Mouse (Mus musculus) midbrain, embryonic 10.5 days (tissue): ENCODE measurements around the gene Grm4. TPM values are rescaled to one million over a fixed set of nuclear protein-coding genes. Genes with fewer than 3 reads are reported as not detected.

Source experiments
- DNase-seq: peaks from one replicate; pipeline ENCODE4 v3.0.0-alpha.2; 2017; ENCODE audit warnings: low spot score
- H3K27ac ChIP-seq: fragments of 300-500 bp; sonication (generic); replicated peaks from 2 replicates; pipeline ENCODE4 v1.5.1; 2016; ENCODE audit warnings: mild to moderate bottlenecking
- H3K27me3 ChIP-seq: fragments of 300-500 bp; sonication (generic); 2 replicates; pipeline ENCODE4 v1.6.1; 2016; ENCODE audit warnings: low read depth, mild to moderate bottlenecking; ENCODE audit not compliant: poor library complexity, severe bottlenecking
- H3K36me3 ChIP-seq: fragments of 300-500 bp; sonication (generic); 2 replicates; pipeline ENCODE4 v1.6.1; 2016; ENCODE audit warnings: mild to moderate bottlenecking, moderate library complexity
- H3K4me1 ChIP-seq: fragments of 300-500 bp; sonication (generic); 2 replicates; pipeline ENCODE4 v1.6.1; 2016
- H3K4me3 ChIP-seq: fragments of 300-500 bp; sonication (generic); 2 replicates; pipeline ENCODE4 v1.5.1; 2016; ENCODE audit warnings: mild to moderate bottlenecking, moderate library complexity
- H3K9me3 ChIP-seq: fragments of 300-500 bp; sonication (generic); replicated peaks from 2 replicates; pipeline ENCODE4 v1.6.1; 2016; ENCODE audit warnings: mild to moderate bottlenecking
- WGBS: fragments of 180-500 bp; shearing (Covaris S2); methylation state at CpG from one replicate; pipeline ENCODE4 v1.1.7; 2016; 5-methylcytosine and 5-hydroxymethylcytosine counted together
- polyA plus RNA-seq: library from polyadenylated mRNA; unstranded; fragments of >200 nt; fragmentation: Nextera tagmentation; extraction: Ambion mirVana; gene quantifications from 2 replicates; pipeline ENCODE4 v1.2.1, GENCODE M21; 2016

Gene Grm4
- polyA plus RNA-seq, 1 experiment from 2014 or later, result 2.8 TPM

DNA sequence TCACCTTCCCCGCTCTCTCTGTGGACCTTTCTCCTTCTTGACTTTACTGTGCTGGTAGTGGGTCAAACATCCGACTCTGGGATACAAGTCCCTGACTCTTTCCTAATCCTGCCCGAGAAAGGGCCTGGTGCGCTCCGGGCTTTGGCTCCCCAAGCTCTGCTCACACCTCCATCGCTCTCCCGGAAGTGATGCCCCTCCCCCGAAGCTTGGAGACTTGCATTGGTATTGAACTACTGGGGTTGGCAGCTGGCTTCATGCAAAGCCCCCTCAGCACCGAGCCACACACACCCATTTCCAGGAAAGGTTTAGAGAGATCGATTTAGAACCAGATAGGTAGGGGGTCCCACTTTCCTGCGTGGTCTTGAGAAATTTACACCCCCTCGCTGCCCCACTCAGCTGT is 24.8 kb upstream of the Grm4 start:
- Histone ChIP-seq H3K36me3 (no peaks in the 10 kb centered on the region), H3K4me1 (peaks cover 39% of the 10 kb centered on the region), H3K27ac (no peak overlapping the region), H3K27me3 (peaks cover 13% of the 10 kb centered on the region), H3K9me3 (no peaks in the 10 kb centered on the region), H3K4me3 (no peak overlapping the region)
- DNase-seq, result no peak
- WGBS, result 45% methylated on average over 12 of the region's 12 CpGs

DNA sequence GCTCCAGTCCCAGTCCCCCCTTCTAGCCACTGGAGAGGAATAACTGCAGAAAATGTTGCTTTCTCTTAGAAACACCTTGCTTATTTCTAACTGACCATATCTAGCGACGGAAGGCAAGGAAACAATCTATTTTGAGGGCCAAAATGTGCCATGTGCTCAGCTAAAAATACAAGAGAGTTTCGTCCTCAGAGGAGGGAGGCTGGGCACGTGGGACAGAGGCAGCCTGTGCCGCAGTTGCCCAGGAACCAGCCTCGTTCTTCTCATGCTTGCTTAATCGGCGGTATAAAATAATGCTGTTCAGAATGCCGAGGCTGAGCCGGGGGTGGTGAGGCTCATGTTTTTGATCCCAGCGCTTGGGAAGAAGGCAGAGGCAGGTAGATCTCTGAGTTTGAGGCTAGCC is 23.3 kb upstream of the Grm4 start:
- Histone ChIP-seq H3K36me3 (no peaks in the 10 kb centered on the region), H3K4me3 (no peak overlapping the region), H3K4me1 (peaks cover 34% of the 10 kb centered on the region), H3K27ac (no peak overlapping the region), H3K27me3 (peaks cover 13% of the 10 kb centered on the region), H3K9me3 (no peaks in the 10 kb centered on the region)
- 91% methylated on average over 11 of the region's 11 CpGs for WGBS
- DNase-seq, result no peak

DNA sequence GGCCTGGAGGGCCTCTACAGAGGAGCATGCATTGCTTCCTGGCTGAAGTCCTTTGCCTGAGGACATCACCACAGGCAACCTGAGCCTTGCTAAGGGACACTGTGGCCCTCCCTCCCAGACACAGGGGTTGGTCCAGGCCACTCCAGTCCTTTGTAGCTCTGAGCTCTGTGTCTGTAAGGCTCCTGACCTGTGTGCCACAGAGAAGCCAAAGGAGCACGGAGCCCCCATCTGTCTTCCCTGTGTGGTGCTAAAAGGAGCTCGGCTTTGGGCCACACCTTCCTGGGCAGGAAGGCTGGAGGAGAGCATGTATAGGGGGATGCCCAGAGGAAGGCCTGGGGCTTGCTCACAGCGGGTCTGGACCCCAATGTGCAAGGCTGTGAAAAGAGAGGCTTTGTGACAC is 20.8 kb upstream of the Grm4 start:
- Histone ChIP-seq H3K4me1 (peaks cover 20% of the 10 kb centered on the region), H3K27ac (no peak overlapping the region), H3K4me3 (no peak overlapping the region), H3K27me3 (peaks cover 7% of the 10 kb centered on the region), H3K36me3 (no peaks in the 10 kb centered on the region), H3K9me3 (no peaks in the 10 kb centered on the region)
- no peak for DNase-seq
- 88% methylated on average over 3 of the region's 3 CpGs for WGBS

DNA sequence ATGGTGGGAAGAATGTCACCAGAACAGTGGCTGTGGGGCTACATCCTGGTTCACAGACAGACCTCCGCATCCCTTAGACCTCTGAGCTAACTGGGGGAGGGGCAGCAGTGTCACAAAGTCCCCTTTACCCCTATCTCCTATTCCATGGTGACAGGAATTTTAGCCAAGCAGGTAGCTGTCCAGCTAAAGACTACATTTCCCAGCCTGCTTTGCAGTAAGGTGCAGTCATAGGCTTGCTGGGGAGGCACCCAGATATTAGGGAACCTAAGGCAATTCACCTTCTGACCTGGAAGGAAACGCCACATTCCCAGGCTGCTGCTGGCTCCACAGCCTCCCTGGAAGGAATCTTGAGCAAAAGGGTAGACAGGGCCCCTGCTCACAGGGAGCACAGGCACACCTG is 20.1 kb upstream of the Grm4 start:
- Histone ChIP-seq H3K4me1 (peaks cover 13% of the 10 kb centered on the region), H3K9me3 (no peaks in the 10 kb centered on the region), H3K27ac (no peak overlapping the region), H3K27me3 (peaks cover under 1% of the 10 kb centered on the region; the same call in 1 of the 2 replicates), H3K36me3 (no peaks in the 10 kb centered on the region), H3K4me3 (no peak overlapping the region)
- 78% methylated on average over 2 of the region's 2 CpGs for WGBS
- no peak for DNase-seq

DNA sequence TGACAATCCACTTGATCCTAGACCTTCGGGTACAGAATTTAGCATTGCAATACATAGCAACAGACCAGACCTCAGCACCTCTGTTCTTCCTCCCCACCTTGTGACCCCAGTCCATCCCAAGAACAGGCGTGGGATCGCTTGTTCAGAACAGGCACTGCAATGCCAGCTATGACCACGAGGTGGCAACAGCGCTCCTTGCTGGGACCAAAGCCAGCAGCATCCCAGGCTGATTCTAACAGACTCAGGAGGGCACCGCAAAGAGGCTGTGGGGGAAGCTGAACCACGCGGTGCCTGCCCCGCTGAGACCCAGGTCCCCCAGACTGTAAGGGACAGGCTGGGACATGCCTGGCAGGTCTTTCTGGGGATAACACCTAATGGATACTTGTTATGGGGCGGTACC is 13.5 kb upstream of the Grm4 start:
- no peaks in the 10 kb centered on the region for H3K9me3 ChIP-seq
- no peaks in the 10 kb centered on the region for H3K27me3 ChIP-seq
- H3K27ac ChIP-seq, result 0 out of 2 replicates have a peak overlapping the region, but pooled peaks have one; percentile 49
- peaks cover 4% of the 10 kb centered on the region; the same call in 1 of the 2 replicates for H3K4me1 ChIP-seq
- H3K4me3 ChIP-seq, result peak overlapping the region; percentile 26; the same call in 1 of the 2 replicates
- DNase-seq, result peak; percentile 92
- 6% methylated on average over 10 of the region's 10 CpGs for WGBS
- no peaks in the 10 kb centered on the region for H3K36me3 ChIP-seq

DNA sequence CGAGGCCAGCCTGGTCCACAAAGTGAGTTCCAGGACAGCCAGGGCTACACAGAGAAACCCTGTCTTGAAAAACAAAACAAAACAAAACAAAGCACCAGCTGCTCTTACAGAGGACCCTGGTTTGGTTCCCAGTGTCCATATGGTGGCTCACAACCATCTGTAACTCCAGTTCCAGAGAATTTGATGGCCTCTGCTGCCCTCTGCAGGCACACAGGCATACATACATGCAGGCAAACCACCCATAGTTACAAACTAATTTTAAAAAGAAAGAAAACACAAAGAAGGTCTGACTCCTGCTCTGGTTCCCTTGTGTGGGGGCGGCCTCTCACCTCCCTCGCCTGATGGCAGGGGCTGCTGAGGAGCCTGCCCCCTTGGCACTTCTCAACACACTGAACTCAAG is 12.2 kb upstream of the Grm4 start:
- peaks cover 11% of the 10 kb centered on the region for H3K4me1 ChIP-seq
- 85% methylated on average over 3 of the region's 3 CpGs for WGBS
- no peak overlapping the region for H3K27ac ChIP-seq
- no peaks in the 10 kb centered on the region for H3K27me3 ChIP-seq
- no peaks in the 10 kb centered on the region for H3K36me3 ChIP-seq
- no peaks in the 10 kb centered on the region for H3K9me3 ChIP-seq
- H3K4me3 ChIP-seq, result no peak overlapping the region
- no peak for DNase-seq

DNA sequence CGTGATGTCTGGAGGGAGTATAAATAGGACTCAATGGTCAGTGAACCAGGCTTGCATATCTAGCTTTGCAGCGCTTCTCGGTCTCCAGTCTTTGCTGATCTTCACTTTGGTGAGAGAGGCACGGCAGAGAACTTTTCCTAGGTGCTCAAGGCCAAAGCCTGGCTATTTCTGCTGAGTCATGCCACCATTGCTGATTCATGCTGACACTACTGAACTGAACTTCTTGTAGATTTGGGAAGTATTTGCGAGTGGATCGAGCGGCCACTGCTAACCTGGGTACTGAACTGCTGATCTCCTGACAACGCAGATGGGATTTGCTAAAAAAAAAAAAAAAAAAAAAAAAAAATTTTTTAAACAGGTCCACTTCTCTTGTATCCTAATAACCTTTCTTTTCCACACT is 10.9 kb upstream of the Grm4 start:
- Histone ChIP-seq H3K9me3 (no peaks in the 10 kb centered on the region), H3K4me3 (no peak overlapping the region), H3K27ac (no peak overlapping the region), H3K27me3 (no peaks in the 10 kb centered on the region), H3K36me3 (no peaks in the 10 kb centered on the region), H3K4me1 (peaks cover 16% of the 10 kb centered on the region)
- no peak for DNase-seq
- WGBS, result 96% methylated on average over 8 of the region's 8 CpGs

DNA sequence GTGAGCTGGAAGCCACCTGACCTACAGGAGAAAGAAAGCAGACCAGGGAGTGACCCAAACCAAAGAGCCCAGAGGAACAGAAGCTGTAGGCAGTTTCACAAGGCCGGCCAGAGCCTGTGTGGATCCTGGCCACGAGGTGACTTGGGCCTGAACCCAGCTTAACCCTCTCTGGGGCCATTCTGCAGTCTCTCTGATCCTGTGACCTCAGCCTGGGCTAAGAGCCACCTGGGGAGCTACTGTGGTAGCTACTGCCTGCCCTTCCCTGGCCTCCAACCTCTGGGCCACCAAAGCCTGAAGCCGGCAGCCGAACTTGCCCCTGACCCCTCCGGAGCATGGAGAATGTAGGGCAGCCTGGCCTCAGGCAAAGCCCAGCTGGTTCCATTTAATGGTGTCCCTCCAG is 7.6 kb upstream of the Grm4 start:
- peak overlapping the region; percentile 10; the same call in 1 of the 2 replicates for H3K27ac ChIP-seq
- no peaks in the 10 kb centered on the region for H3K36me3 ChIP-seq
- 61% methylated on average over 5 of the region's 5 CpGs for WGBS
- H3K9me3 ChIP-seq, result no peaks in the 10 kb centered on the region
- no peak overlapping the region for H3K4me3 ChIP-seq
- H3K4me1 ChIP-seq, result peaks cover 12% of the 10 kb centered on the region
- DNase-seq, result no peak
- no peaks in the 10 kb centered on the region for H3K27me3 ChIP-seq

DNA sequence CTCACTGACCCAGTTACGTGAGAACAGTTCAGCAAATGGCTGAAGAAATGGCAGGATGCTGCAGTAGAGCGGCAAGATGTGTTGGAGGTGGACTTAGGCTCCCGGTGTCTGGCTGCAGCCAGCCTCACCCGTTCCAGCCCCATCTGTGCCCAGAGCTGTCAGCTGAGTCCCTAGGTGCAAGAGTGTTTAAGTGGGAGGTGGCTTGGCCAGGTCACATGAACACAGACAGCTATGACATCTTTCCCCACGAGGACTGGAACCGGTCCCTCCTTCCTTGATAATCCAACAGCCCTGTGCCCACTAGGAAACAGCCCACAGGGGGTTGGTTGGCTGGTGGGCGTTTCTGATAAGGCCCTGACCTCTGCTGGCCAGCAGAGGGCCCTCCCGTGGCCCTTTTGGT is 6.8 kb upstream of the Grm4 start:
- H3K4me3 ChIP-seq, result no peak overlapping the region
- WGBS, result 57% methylated on average over 8 of the region's 8 CpGs
- no peak for DNase-seq
- no peaks in the 10 kb centered on the region for H3K36me3 ChIP-seq
- H3K4me1 ChIP-seq, result peaks cover 15% of the 10 kb centered on the region
- H3K9me3 ChIP-seq, result no peaks in the 10 kb centered on the region
- peak overlapping the region; percentile 10; the same call in 1 of the 2 replicates for H3K27ac ChIP-seq
- peaks cover 3% of the 10 kb centered on the region; the same call in 1 of the 2 replicates for H3K27me3 ChIP-seq

DNA sequence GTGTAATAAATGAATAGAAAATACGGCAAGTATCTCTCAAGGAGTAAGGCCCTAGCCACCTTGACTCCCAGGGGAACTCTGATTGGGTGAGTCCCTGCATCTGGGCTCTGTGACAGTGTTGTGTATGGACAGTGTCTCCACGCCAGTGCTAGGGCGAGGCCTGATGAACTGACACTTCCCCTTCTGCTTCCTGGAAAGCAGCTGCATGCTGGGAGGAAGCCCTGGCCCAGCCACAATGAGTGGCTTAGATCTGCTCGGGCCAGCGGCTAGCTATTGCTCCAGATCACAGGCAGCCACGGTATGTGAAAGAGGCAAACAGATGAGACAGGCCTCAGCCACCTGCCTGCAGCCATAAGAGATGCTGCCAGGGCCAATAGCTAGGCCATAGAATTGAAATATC is 6.0 kb upstream of the Grm4 start:
- WGBS, result 81% methylated on average over 6 of the region's 6 CpGs
- H3K27ac ChIP-seq, result no peak overlapping the region

DNA sequence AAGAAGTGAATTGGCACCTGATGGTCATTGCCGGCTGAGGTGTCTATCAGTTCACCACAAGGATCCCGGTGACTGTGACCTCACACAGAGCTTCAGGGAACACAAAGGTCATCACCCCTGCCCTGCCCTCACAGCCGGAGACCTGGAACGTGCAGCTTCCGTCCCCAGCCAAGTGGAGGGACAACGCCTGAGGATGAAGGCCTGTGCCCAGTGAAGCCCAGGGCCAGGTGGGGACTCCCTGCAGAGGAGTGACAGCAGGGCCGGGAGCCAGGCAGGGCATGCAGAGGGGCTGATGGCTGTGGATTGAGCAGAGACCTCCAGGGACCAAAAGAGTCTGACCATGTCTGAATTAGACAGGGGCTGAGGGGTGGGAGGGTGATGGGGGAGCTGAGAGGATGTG is 1.9 kb upstream of the Grm4 start:
- Histone ChIP-seq H3K27ac (0 out of 2 replicates have a peak overlapping the region, but pooled peaks have one; percentile 5), H3K27me3 (peaks cover 38% of the 10 kb centered on the region), H3K9me3 (no peaks in the 10 kb centered on the region), H3K36me3 (no peaks in the 10 kb centered on the region), H3K4me3 (no peak overlapping the region), H3K4me1 (peaks cover 37% of the 10 kb centered on the region)
- WGBS, result 45% methylated on average over 7 of the region's 7 CpGs
- no peak for DNase-seq

More for the DNA sequence above, 6.0 kb upstream of the Grm4 start:
- Histone ChIP-seq H3K9me3 (no peaks in the 10 kb centered on the region), H3K27me3 (peaks cover 10% of the 10 kb centered on the region), H3K36me3 (no peaks in the 10 kb centered on the region), H3K4me1 (peaks cover 17% of the 10 kb centered on the region), H3K4me3 (no peak overlapping the region)
- DNase-seq, result no peak

DNA sequence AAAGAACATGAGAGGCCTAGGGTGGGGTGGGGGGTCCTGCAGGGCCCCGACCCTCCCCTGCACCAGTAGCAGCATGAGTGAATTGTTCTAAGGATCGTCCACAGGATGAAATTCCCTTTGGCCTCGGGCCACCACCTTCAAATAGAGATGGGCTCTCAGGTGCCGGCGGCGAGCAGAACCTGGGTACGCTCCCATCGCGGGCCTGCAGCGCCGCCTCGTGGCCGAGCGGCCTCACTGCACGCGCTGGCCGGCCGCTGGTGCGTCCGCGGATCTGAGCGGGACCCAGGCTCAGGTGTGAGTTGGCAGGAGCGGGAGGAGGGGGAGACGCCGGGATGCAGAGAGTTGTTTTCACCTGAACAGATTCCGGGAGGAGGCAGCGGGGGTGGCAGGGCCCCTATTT is 646 bp downstream of the Grm4 start:
- Histone ChIP-seq H3K36me3 (no peaks in the 10 kb centered on the region), H3K27me3 (peaks cover 60% of the 10 kb centered on the region), H3K9me3 (no peaks in the 10 kb centered on the region), H3K4me3 (peak overlapping the region; percentile 26), H3K27ac (no peak overlapping the region), H3K4me1 (peaks cover 51% of the 10 kb centered on the region)
- WGBS, result 2% methylated on average over 27 of the region's 27 CpGs
- peak; percentile 74 for DNase-seq

DNA sequence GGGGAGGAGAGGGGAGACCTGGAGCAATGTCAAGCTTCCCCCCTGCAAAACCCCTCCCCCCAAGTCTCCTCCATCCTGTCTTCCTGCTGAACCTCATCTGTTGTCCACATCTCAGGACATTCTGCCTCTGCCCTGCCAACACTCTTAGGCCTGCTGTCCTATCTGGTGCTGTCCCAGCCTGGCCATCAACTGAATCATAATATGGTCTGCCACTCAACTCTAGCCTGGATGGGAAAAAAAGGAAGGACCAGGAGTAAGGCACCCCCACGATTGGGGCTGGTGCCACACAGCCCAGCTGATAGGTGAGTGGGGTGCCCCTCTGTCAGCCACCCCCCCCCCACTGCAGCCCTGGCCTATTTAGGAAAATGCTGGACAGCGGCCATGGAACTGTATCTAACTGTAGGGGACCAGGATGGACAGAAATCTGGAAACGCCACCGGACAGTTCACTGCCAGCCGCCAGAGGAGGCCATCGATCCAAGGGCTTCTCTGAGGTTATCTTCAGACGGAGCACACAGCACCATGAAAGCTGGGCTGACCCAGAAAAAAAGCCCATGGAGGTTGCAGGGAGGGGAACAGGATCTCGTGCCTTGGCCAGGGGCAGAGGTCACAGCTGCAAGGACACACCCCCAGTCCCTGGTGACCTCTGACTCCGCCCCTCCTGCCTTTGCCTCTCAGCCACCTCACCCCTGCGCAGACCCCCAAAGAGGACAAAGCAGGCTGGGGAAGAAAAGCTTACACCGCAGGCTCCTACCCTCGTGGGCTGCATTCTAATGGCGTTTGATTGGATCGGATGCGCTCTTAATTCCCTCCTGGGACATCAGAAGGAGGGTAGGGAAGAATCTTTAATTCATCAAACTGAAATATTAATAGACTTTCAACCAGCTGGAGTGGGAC is 2.3 kb downstream of the Grm4 start:
- H3K4me3 ChIP-seq, result peak overlapping the region; percentile 23; the same call in 1 of the 2 replicates
- DNase-seq, result peak; percentile 82
- H3K4me1 ChIP-seq, result peaks cover 56% of the 10 kb centered on the region
- H3K36me3 ChIP-seq, result no peaks in the 10 kb centered on the region
- H3K27me3 ChIP-seq, result peaks cover 76% of the 10 kb centered on the region
- 27% methylated on average over 15 of the region's 15 CpGs for WGBS
- H3K27ac ChIP-seq, result peak overlapping the region; percentile 76
- H3K9me3 ChIP-seq, result no peaks in the 10 kb centered on the region
